Mouse (Mus musculus): ENCODE results near the gene Ube2o.

Ube2o gene

DNA sequence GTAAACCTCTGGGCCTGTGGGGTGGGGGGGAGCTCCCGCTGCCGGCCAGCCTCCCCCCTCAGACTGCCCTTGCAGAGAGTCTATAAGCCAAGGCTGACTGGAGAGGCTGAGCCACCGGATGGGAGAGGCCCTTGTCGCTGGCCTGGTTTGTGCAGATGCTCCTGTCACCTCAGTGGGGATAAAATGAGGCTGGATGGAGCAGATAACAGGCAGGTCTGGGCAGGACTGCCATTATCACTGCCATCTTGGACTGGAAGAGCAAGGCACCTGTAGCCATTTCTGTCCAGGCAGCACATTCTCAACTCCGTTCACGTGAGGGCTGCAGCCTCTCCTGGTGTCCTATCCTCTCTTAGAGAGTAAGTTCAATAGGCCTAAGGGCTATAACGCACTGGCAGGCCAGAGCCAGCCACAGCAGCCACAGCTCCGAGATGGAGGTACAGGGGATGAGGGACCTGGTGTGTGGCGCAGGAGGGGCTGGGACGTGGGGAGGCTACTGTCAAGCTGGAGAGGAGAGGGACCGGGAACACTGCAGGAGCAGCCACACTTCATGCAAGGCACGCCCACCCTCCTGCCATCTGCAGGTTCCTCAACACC lies 43.0 kb downstream of the Ube2o start:
- DNase-seq (ENCODE audit: low spot score): no peak

GRCm38 (mm10) chr11:116537388-116537787 lies 43.9 kb downstream of the Ube2o start:
- no peak for DNase-seq (ENCODE audit: low spot score)

- DNase-seq (ENCODE audit: low spot score): no peak
Measured at GRCm38 (mm10) chr11:116536685-116537084, 44.6 kb downstream of the Ube2o start.

DNA sequence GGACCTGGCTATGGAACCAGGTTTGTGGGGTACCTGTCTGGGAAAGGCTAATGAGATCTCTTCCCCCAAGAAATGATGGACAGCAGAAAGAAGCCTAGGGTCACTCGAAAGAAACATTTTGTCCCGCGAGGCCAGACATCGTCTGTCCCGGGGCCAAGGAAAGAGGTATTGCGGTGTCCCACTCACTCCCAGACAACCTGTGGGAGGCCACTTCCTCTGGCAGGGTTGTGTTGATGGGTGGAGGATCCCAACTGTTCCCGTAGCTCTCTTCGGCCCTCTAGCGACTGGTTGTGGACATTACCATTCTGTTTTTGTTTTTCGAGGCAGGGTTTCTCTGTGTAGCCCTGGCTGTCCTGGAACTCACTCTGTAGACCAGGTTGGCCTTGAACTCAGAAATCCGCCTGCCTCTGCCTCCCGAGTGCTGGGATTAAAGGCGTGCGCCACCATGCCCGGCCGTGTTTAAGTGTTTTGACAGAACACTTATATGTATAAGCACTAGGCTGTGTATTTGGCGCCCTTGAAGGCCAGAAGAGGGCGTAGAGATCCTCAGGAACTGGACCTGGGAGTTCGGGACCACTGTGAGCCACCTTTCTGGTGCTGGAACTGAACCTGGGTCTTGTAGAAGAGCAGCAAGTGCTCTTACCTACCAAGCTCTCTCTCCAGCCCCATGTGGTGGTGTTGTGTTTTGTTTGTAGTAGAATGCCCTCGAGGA lies 46.9 kb downstream of the Ube2o start:
- no peak for DNase-seq (ENCODE audit: low spot score)

DNA sequence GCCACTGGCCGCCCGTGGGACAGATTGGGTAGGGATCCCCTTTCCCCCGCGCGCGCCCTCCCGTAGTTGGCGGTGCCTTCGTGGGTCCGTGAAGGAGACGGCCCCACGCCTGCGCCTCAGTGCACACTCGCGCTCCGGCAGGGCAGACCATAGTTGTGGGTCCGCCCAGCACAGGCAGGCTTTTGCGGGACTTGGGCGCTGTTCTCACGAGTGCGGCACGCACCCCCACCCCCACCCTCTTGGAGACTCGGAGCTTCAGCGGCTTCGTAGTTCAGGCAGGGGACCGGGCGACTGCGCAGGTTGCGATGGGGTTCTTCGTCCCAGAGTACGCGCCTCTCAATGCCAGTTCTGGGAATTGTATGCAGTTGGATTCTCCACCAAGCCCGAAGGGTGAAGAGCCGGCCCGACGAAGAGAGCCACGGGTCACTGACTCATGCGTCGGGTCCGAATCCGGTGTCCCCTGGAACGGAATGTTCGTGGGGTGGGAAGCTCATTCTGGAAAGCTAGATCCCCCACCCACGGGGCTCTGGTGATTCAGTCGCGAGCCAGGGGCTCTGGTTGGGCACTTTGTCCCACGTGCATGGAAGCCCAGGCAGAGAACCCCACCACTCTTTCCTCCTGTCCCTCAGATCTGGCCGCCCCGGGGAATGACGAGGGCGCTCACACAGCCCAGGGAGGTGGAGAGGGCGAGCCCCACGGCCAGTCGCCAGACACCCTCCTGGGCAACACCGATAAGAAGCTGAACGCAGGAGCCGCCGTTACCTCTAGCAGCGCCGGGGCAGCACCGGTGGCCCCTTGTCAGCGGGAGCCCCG lies 47.7 kb downstream of the Ube2o start:
- DNase-seq (ENCODE audit: low spot score): no peak

GRCm38 (mm10) chr11:116532810-116533338 lies 48.4 kb downstream of the Ube2o start:
- peak; percentile 47 for DNase-seq (ENCODE audit: low spot score)

DNA sequence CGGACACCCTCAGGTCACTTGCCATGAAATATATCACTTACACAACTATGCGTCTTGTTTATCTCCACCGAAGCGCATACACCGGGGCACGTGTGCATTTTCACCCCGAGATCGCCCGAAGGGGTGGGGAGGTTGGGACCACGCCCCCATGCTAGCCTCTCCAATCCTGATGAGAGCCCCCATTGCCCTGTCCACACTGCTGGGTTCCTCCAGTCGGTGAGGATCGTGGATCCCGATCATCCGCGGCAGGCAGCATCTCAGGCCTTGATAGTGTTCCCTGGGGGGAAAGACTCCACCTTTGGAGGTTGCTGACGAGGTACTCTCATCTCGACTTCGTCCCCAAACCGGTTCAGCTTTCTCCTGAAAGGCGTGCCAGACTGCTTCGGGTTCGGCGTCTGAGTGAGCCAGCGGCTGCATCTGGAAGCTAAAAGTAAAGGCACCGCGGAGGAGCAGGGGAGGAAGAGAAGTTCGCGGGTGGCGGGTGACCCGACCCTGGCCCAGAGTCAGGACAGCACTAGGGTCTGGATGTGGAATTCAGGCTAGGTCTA lies 48.9 kb downstream of the Ube2o start:
- DNase-seq (ENCODE audit: low spot score): no peak

DNA sequence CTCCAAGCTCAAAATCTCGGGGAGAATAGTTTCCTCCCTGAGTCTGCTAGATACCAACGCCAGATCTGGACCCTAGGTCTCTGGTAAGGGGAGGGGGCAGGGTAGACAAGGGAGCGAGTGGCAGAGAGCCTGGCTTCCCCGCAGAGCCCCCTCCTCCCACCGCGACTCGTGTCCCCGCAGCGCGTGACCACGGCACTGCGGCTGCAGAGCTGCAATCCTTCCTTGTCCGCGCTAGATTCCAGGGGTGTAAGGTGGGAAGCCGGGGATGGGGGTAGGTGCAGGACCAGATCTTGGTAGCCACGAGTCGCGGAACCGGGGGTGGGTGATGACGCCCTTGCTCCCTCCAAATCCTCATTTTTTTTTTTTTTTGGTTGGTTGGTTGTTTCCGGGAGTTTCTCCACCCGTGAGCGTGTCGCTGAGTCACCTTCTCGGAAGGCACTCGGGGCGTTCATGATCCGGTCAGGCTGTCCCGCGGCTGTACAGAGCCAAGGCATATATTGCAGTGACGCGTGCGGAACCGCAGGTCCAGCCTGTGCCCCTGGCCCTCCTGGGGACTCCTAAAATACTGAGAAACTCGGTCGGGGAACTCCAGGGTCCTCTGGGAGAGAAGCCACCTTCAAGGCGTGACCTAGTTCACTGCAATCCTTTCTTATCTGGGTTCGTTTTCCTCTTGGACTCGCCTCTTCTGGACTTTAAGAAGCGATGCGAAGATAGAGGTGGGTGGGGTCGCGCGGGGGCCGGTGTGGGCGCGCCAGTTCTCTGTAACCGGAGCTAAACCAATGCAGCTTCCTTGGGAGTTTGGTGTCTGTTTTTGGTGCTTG lies 49.7 kb downstream of the Ube2o start:
- no peak for DNase-seq (ENCODE audit: low spot score)

DNA sequence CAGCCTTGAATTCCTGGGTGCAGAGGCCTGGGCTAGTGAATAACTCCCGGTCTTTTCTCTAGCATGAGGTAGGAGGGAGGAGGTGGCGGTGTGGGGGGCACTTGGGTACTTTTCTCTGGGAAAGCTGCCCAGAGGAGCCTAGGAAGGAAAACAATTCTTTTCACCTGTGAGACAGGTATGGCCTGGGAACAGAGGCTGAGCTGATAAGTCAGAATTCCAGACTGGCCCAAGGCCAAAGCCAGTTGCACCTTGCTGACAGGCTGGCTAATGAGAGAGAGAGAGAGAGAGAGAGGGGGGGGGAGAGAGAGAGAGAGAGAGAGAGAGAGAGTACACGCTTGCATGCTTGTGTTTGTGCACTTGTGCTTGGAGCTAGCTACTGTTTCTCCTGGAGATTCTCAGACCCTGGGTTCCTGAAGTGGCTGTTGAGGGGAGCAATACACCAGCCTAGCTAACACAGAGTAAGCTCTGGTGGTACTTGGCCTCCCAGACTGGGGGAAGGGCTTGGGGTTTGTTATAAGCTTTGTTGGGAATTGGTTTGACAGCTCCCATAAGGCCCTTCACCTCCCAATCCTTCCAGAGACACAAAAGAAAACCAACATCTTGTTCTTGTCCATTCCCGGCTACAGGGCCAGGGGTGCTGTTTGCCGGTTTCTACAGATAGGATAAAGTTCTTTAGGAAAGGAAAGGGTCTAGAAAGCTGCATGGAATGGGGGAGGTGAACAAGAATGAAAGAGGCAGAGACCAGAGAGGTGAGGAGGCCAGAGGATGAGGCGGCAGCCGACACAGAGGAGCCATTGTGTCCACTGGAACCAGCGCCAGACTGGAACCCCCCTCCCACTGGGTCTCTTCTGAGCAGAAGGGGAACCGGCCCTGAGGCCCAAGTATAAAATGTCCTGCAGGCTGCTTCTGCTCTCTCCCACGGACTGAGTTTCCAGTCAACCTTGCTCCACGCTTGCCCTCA lies 50.8 kb downstream of the Ube2o start, which contains the start of gene Sphk1:
Sphk1 (plus strand) TSS at position 739 of the 961 bp plus-strand sequence.
- DNase-seq (ENCODE audit: low spot score): no peak

DNA sequence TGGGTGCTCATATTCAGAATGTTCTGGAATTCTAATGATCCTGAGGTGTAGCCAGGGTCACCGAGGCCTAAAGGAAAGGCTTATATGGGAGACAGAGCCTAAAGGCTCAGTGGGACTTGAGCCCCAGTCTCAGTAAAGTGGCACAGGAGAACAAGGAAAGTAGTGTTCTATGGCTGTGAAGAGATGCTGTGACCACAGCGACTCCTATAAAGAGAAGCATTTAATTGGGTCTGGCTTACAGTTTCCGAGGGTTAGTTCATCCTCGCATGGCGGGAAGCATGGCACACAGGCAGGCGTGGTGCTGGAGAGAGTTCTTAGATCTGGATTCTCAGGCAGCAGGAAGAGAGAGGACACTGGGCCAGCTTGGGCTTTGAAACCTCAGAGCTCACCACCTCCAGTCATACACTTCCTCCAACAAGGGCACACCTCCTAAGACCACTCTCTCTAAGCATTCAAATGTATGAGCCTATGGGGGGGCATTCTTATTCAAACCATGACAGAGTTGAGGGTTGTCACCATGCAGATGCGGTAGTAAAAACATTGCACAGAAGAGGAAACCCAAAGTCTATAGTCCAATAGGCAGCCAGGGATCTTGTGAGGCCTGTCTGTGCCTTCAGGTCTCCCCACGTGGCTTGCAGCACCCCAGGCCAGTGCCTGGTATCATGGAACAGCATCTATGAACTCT lies 52.5 kb downstream of the Ube2o start:
- DNase-seq (ENCODE audit: low spot score): no peak

- no peak for DNase-seq (ENCODE audit: low spot score)
Measured at GRCm38 (mm10) chr11:116523699-116524189, 57.5 kb downstream of the Ube2o start.

DNA sequence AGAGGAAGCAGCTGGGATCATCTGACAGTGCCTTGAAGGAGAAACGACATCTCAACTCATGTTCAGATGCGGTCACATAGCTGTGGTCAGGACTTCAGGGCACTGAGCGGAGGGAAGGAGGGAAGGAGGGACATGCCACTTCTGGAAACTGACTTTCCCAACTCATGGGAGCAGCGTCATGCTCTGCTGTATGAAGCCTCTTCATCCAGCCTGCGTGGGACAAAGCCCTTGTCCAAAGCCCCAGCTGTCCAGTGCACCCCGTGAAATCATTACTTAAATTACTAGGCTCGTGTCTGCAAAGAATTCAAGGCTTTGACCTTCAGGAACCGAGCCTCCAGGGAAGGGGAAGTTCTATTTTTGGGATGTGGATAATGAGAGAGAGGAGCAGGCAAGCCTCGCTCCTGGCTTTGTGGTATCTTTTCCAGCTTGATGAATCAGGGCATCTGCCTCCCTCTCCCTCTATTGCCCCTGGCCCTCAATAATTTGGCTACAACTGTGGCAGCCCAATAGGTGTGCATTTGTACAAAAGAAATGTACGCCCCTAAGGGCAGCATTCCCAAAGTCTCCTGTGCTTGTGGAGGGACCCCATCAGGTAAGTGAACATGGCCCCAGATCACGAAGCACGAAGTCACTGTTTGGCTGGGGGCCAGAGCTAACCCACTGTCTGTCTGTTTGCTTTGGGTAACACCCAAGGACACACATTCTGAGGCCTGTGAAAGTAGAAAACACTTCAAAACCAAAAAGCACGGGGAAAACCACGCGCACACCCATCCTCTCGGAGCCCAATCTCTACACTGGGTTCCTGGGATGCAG lies 58.2 kb downstream of the Ube2o start:
- DNase-seq (ENCODE audit: low spot score): no peak

- DNase-seq (ENCODE audit: low spot score): no peak
Measured at GRCm38 (mm10) chr11:116522046-116522445, 59.2 kb downstream of the Ube2o start.

- no peak for DNase-seq (ENCODE audit: low spot score)
Measured at GRCm38 (mm10) chr11:116521143-116521542, 60.1 kb downstream of the Ube2o start.

- no peak for DNase-seq (ENCODE audit: low spot score)
Measured at GRCm38 (mm10) chr11:116518482-116518881, 62.8 kb downstream of the Ube2o start.

DNA sequence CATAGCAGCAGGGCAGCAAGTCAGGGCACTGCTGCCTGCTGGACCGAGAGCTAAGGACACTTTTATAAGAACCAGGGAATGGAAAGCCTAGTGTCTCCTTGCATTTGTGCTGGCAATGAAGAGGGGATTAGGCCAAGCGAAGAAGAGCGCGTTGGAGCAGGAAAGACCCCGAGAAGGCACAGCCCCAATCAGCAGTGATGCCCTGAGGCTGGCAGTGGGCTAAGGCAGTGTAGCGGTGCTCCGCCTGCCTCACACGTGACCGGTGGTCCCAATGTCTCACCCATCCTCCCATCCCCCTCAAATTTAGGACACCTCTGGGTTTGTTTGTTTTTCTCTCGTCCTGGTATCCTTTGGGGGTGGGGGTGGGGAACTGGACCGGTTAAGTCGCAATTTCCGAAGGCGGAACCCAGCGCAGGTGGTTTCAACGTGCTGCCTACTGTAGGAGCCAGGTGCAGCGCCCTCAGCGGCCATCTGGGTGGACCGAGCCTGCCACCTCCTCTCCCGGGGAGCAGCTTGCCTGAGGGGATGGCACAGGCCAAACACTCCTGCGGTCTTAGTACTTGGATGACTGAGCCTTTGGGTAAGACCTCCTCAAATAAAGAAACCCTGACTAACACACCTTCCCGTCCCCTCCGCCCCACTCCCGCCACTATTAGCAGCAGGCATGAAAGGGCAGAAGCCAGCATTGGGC lies 65.8 kb downstream of the Ube2o start:
- no peak for DNase-seq (ENCODE audit: low spot score)

DNA sequence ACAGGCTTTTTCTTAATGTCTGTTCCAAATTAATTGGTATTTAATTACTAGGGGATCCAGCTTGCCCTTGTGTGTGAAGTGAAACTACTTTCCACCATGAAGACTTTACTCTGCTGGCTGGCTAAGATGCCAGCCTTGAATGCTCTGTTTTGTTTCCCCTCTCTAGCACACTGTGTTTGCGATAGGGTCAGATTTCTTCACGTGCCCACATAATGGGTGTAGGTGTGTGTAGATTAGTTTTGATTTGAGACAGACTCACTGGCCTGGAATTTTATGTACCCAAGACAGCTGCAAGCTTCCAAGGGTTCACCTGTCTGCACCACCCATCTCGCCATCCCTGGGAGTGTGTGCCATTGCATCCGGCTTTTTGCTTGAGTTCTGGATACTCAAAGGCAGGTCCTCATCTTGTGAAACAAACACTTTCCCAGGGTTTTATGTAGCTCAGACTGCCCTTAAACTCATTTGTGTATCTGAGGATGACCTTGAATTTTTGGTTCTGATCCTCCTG lies 67.7 kb downstream of the Ube2o start:
- no peak for DNase-seq (ENCODE audit: low spot score)

DNA sequence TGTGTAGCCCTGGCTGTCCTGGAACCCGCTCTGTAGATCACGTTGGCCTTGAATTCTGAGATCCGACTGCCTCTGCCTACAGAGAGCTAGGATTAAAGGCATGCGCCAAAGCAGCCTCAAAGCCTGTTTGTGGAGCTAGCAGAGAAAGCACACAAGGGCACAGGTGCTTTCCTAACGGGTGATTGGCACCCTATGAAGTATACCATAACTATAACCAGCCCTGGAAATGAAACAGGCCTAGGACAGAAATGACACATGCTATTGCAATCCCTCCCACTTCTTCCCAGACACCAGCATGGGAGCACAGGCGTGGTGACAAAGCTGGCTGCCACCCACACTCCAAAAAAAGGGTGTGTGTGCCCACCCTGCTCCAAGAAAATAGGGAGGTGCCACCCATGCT lies 68.3 kb downstream of the Ube2o start:
- no peak for DNase-seq (ENCODE audit: low spot score)

Measured in urinary bladder, postnatal 10 days (tissue).